ENCODE assay signal across 7 mouse cellular contexts in the genomic region with DNA sequence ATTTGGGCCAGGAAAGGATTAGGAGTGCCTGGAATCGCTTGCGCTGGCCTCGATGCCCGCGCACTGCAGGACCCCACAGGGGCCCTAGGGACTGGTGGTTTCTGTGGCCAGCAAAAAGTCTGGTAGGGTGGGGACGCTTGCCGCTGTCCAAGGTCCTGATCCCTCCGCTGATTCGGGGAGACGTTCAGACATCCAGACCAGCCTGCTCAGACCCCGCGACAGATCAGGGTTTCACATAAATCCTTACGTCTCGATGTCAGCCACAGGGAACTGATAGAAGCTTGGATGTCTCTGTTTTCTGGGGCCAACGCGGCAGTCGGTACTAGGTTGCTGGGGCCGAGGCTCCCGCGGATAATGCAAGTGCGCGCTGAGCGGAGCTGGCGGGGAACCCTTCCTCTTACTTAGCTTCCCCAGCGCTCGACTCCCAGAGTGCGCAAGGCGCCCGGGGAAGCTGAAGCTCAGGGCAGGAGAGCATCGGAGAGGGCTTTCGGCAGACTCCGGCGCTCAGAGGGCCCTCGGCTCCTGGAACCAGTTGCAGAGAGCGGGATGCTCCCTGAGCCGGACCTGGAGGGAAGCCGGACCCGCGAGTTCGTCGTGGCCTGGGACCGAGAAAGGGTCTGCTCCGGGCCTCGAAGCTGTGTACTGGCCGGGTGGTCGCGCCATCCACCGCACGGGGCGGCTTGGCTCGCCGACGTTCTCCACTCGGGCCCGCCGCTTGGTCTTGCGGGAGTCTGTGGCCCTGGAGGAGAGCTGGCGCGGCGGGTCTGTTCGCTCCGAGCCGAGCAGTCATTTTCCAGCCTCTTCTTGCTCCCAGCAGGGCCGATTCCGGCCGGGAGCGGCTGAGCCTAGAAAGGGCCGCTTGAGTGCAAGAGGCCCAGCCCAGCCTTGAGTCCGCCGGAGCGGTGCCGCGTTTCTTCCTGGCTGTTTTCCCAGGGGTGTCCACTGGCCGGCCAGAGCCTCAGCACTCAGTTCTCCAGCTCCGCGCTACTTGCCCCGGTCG. TPM values are rescaled to one million over a fixed set of nuclear protein-coding genes. Genes with fewer than 3 reads are reported as not detected.
DNase-seq lines count a peak whose midpoint lies in the region; ATAC-seq and TF ChIP-seq lines count a peak whose summit lies in the region.

No protein-coding gene starts in this region.

- no peak overlapping the region for H3K27ac ChIP-seq in ES-Bruce4 (ENCODE audit: insufficient read depth, low read length)
- no peak overlapping the region for H3K27ac ChIP-seq in forebrain, embryonic 15.5 days (replicated peaks)
- H3K27ac ChIP-seq in hindbrain, embryonic 14.5 days = peak overlapping the region; percentile 40; the same call in 1 of the 2 replicates
- no peak overlapping the region for H3K27ac ChIP-seq in limb, embryonic 13.5 days
- no peak overlapping the region for H3K27ac ChIP-seq in midbrain, embryonic 15.5 days

- under 1% methylated on average over 78 of the region's 78 CpGs for WGBS in forebrain, embryonic 15.5 days
- WGBS in hindbrain, embryonic 14.5 days = under 1% methylated on average over 78 of the region's 78 CpGs
- WGBS in limb, embryonic 13.5 days = under 1% methylated on average over 78 of the region's 78 CpGs
- WGBS in midbrain, embryonic 15.5 days = under 1% methylated on average over 78 of the region's 78 CpGs

- H3K4me1 ChIP-seq in ES-Bruce4 (ENCODE audit: control insufficient read depth, insufficient read depth, low read length) = no peaks in the 10 kb centered on the region
- peaks cover 34% of the 10 kb centered on the region for H3K4me1 ChIP-seq in forebrain, embryonic 15.5 days
- peaks cover 24% of the 10 kb centered on the region for H3K4me1 ChIP-seq in hindbrain, embryonic 14.5 days (replicated peaks; ENCODE audit: control insufficient read depth, insufficient read depth, low read length)
- peaks cover 24% of the 10 kb centered on the region for H3K4me1 ChIP-seq in limb, embryonic 13.5 days
- peaks cover 36% of the 10 kb centered on the region for H3K4me1 ChIP-seq in midbrain, embryonic 15.5 days

- no peak for TF ChIP-seq EP300 in ES-Bruce4 (IDR thresholded peaks at IDR 0.05; ENCODE audit: insufficient read depth, low read depth, low read length)

- TF ChIP-seq POLR2A in ES-Bruce4 (IDR thresholded peaks at IDR 0.05; ENCODE audit: insufficient read depth, low read length) = no peak

- H3K27me3 ChIP-seq in ES-Bruce4 (ENCODE audit: control insufficient read depth, insufficient read depth, low read length, poor library complexity, severe bottlenecking) = peaks cover 12% of the 10 kb centered on the region
- H3K27me3 ChIP-seq in forebrain, embryonic 15.5 days = peaks cover 91% of the 10 kb centered on the region
- peaks cover 90% of the 10 kb centered on the region for H3K27me3 ChIP-seq in hindbrain, embryonic 14.5 days (ENCODE audit: control insufficient read depth, insufficient read depth, low read length)
- H3K27me3 ChIP-seq in limb, embryonic 13.5 days = peaks cover 99% of the 10 kb centered on the region
- H3K27me3 ChIP-seq in midbrain, embryonic 15.5 days (replicated peaks) = peaks cover 77% of the 10 kb centered on the region
- no peaks in the 10 kb centered on the region for H3K27me3 ChIP-seq in splenic B cell, adult 2 months (ENCODE audit: control insufficient read depth, insufficient read depth, low read length, poor library complexity, severe bottlenecking)

- no peaks in the 10 kb centered on the region for H3K9me3 ChIP-seq in ES-Bruce4 (replicated peaks; ENCODE audit: control insufficient read depth, insufficient read depth, low read length, poor library complexity, severe bottlenecking)
- no peaks in the 10 kb centered on the region for H3K9me3 ChIP-seq in forebrain, embryonic 15.5 days
- H3K9me3 ChIP-seq in hindbrain, embryonic 14.5 days (ENCODE audit: control insufficient read depth, low read length) = no peaks in the 10 kb centered on the region
- H3K9me3 ChIP-seq in limb, embryonic 13.5 days = no peaks in the 10 kb centered on the region
- H3K9me3 ChIP-seq in midbrain, embryonic 15.5 days = no peaks in the 10 kb centered on the region

- peak; percentile 58 for ATAC-seq in forebrain, embryonic 15.5 days (replicated peaks)
- ATAC-seq in hindbrain, embryonic 14.5 days (ENCODE audit: low FRiP score) = peak; percentile 29; the same call in 1 of the 2 replicates
- ATAC-seq in limb, embryonic 13.5 days (ENCODE audit: low FRiP score, low read depth) = peak; percentile 85
- ATAC-seq in midbrain, embryonic 15.5 days (replicated peaks) = 0 out of 2 replicates have a peak, but pooled peaks have one; percentile 24

- DNase-seq in adrenal gland, adult 18-20 months (ENCODE audit: low spot score in 2 of 2) = peak; percentile 69 to 70
- DNase-seq in hindbrain, embryonic 14.5 days (ENCODE audit: low spot score) = peak; percentile 78
- peak; percentile 59 for DNase-seq in splenic B cell, adult 2 months (ENCODE audit: low read depth, low spot score)

- no peaks in the 10 kb centered on the region for H3K36me3 ChIP-seq in ES-Bruce4 (ENCODE audit: control insufficient read depth, insufficient read depth, low read length, poor library complexity, severe bottlenecking)
- no peaks in the 10 kb centered on the region for H3K36me3 ChIP-seq in forebrain, embryonic 15.5 days
- no peaks in the 10 kb centered on the region for H3K36me3 ChIP-seq in hindbrain, embryonic 14.5 days (replicated peaks; ENCODE audit: control insufficient read depth, insufficient read depth)
- no peaks in the 10 kb centered on the region for H3K36me3 ChIP-seq in limb, embryonic 13.5 days
- H3K36me3 ChIP-seq in midbrain, embryonic 15.5 days (replicated peaks) = no peaks in the 10 kb centered on the region
- no peaks in the 10 kb centered on the region for H3K36me3 ChIP-seq in splenic B cell, adult 2 months (ENCODE audit: control insufficient read depth, insufficient read depth, low read length, poor library complexity, severe bottlenecking)

- TF ChIP-seq CTCF in ES-Bruce4 (IDR thresholded peaks at IDR 0.05; ENCODE audit: low read depth, low read length) = no peak

- peak overlapping the region; percentile 50 for H3K4me3 ChIP-seq in ES-Bruce4 (ENCODE audit: low read depth, low read length)
- H3K4me3 ChIP-seq in forebrain, embryonic 15.5 days = peak overlapping the region; percentile 27
- H3K4me3 ChIP-seq in hindbrain, embryonic 14.5 days (replicated peaks; ENCODE audit: low read length) = peak overlapping the region; percentile 13
- H3K4me3 ChIP-seq in limb, embryonic 13.5 days = peak overlapping the region; percentile 22
- peak overlapping the region; percentile 29 for H3K4me3 ChIP-seq in midbrain, embryonic 15.5 days

- H3K4me2 ChIP-seq in forebrain, embryonic 15.5 days (replicated peaks) = peak overlapping the region; percentile 39
- H3K4me2 ChIP-seq in hindbrain, embryonic 14.5 days (replicated peaks) = peak overlapping the region; percentile 40
- peak overlapping the region; percentile 55 for H3K4me2 ChIP-seq in limb, embryonic 13.5 days (replicated peaks)
- peak overlapping the region; percentile 56 for H3K4me2 ChIP-seq in midbrain, embryonic 15.5 days

- H3K9ac ChIP-seq in ES-Bruce4 (ENCODE audit: low read depth, poor library complexity, severe bottlenecking) = no peak overlapping the region; the same call in 1 of the 2 replicates
- no peak overlapping the region for H3K9ac ChIP-seq in forebrain, embryonic 15.5 days (replicated peaks)
- peak overlapping the region; percentile 0; the same call in 1 of the 2 replicates for H3K9ac ChIP-seq in hindbrain, embryonic 14.5 days
- no peak overlapping the region for H3K9ac ChIP-seq in limb, embryonic 13.5 days
- peak overlapping the region; percentile 28; the same call in 1 of the 2 replicates for H3K9ac ChIP-seq in midbrain, embryonic 15.5 days

RNA-seq across cellular contexts. Expression of a gene that starts 1.7 kb away (rescaled TPM):
- not detected in 2 replicates for polyA plus RNA-seq in ES-Bruce4 (2011; ENCODE audit: insufficient read depth, insufficient read length, low read depth, missing spikeins)
- 1 to 10 TPM; 1.2 to 1.9 TPM for total RNA-seq in adrenal gland, adult 18-20 months (2021)
- polyA plus RNA-seq in forebrain, embryonic 15.5 days (2015; fragmentation: Nextera tagmentation; extraction: Ambion mirVana) = 0.08 and 0.18 TPM in 2 replicates
- polyA plus RNA-seq in hindbrain, embryonic 14.5 days (2014; fragmentation: Nextera tagmentation; extraction: Ambion mirVana) = 56.5 and 63.2 TPM in 2 replicates
- polyA plus RNA-seq in limb, embryonic 13.5 days (2015; fragmentation: Nextera tagmentation; extraction: Ambion mirVana) = 0.31 and 0.64 TPM in 2 replicates
- 2.0 and 2.9 TPM in 2 replicates for polyA plus RNA-seq in midbrain, embryonic 15.5 days (2015; fragmentation: Nextera tagmentation; extraction: Ambion mirVana)

Comparison
In these comparisons a context has a peak if more than half of its experiments do, and no peak if none do; other contexts are left out.
1. H3K9ac ChIP-seq: peak in hindbrain, embryonic 14.5 days (single experiment) and midbrain, embryonic 15.5 days (single experiment); none in ES-Bruce4 (single experiment), forebrain, embryonic 15.5 days (single experiment) and limb, embryonic 13.5 days (single experiment).
2. ATAC-seq: peak in every context shown above with its lines; median percentile 85 in limb, embryonic 13.5 days; 58 in forebrain, embryonic 15.5 days; 29 in hindbrain, embryonic 14.5 days; 24 in midbrain, embryonic 15.5 days.
3. RNA of a gene that starts 1.7 kb away (polyA plus RNA-seq): 56.5 to 63.2 TPM in hindbrain, embryonic 14.5 days; 2.0 to 2.9 TPM in midbrain, embryonic 15.5 days, 0.31 to 0.64 TPM in limb, embryonic 13.5 days, 0.08 to 0.18 TPM in forebrain, embryonic 15.5 days and not detected in ES-Bruce4; every median in the first group is over 10 times any median in the second.
4. Peak in every context shown above with its lines, with median percentiles within 50 percentile points of each other: H3K4me3 ChIP-seq, DNase-seq and H3K4me2 ChIP-seq.